Comparison of ENCODE assay signal across 19 mouse cellular contexts in the genomic region with DNA sequence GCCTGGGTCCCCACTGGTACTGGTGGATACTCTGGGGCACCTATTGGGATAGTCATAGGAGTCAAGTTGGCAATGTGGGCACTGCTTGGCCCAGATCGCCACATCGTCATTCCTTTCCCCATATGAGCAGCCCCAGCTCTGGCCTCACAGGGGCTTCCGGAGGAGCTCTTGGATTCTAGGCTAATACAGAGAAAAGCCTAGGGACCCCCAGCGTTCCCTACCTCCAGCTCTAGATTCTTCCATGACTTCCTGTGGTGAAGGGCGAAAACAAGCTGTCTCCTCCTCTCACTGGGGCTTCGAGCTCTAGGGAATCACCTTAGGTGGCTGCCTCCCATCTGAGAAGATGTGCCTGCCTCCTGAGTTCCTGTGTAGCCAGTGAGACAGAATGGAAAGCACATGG.
DNase-seq lines count a peak whose midpoint lies in the region; ATAC-seq and TF ChIP-seq lines count a peak whose summit lies in the region.
"Had no signal": no experiment of that assay in that cellular context is flagged by ENCODE, and none has a peak within 500 bp of the region (broad histone marks: within the 10 kb centered on the region; RNA-seq: fewer than 3 reads in every experiment).

No protein-coding gene starts in this region.

- no peaks in the 10 kb centered on the region for H3K9me3 ChIP-seq in forebrain, embryonic 12.5 days
- no peaks in the 10 kb centered on the region for H3K9me3 ChIP-seq in forebrain, embryonic 16.5 days (ENCODE audit: control insufficient read depth, low read length)
- H3K9me3 ChIP-seq in embryonic facial prominence, embryonic 10.5 days, result no peaks in the 10 kb centered on the region
- no peaks in the 10 kb centered on the region for H3K9me3 ChIP-seq in embryonic facial prominence, embryonic 14.5 days (ENCODE audit: control insufficient read depth, low read length)
- H3K9me3 ChIP-seq in hindbrain, postnatal 0 days (ENCODE audit: low read length), result no peaks in the 10 kb centered on the region
- H3K9me3 ChIP-seq: intestine, embryonic 15.5 days; liver, embryonic 15.5 days had no signal

- no peak for ATAC-seq in forebrain, embryonic 12.5 days (ENCODE audit: low FRiP score)
- no peak for ATAC-seq in forebrain, embryonic 16.5 days
- ATAC-seq in embryonic facial prominence, embryonic 14.5 days (ENCODE audit: low read depth), result no peak
- no peak for ATAC-seq in hindbrain, postnatal 0 days
- ATAC-seq: activated CD4-positive, CD25-positive, alpha-beta regulatory T cell, adult 4 months; intestine, embryonic 15.5 days; Patski had no signal

- no peaks in the 10 kb centered on the region for H3K27me3 ChIP-seq in forebrain, embryonic 12.5 days
- H3K27me3 ChIP-seq in forebrain, embryonic 16.5 days (replicated peaks; ENCODE audit: control insufficient read depth, insufficient read depth, low read length), result no peaks in the 10 kb centered on the region
- H3K27me3 ChIP-seq in embryonic facial prominence, embryonic 10.5 days (replicated peaks; ENCODE audit: low read depth, poor library complexity, severe bottlenecking), result no peaks in the 10 kb centered on the region
- H3K27me3 ChIP-seq in embryonic facial prominence, embryonic 14.5 days (replicated peaks; ENCODE audit: control insufficient read depth, insufficient read depth, low read length), result no peaks in the 10 kb centered on the region
- H3K27me3 ChIP-seq in hindbrain, postnatal 0 days (ENCODE audit: insufficient read depth, low read length), result no peaks in the 10 kb centered on the region
- H3K27me3 ChIP-seq: intestine, embryonic 15.5 days; Patski had no signal

- H3K4me2 ChIP-seq in forebrain, embryonic 12.5 days, result no peak overlapping the region
- no peak overlapping the region for H3K4me2 ChIP-seq in forebrain, embryonic 16.5 days (ENCODE audit: low read length)
- H3K4me2 ChIP-seq in embryonic facial prominence, embryonic 14.5 days (ENCODE audit: low read depth, low read length), result no peak overlapping the region
- no peak overlapping the region for H3K4me2 ChIP-seq in hindbrain, postnatal 0 days (ENCODE audit: low read depth, low read length)
- H3K4me2 ChIP-seq: heart, embryonic 11.5 days; intestine, embryonic 15.5 days; liver, embryonic 15.5 days had no signal

- H3K36me3 ChIP-seq in forebrain, embryonic 12.5 days (replicated peaks), result no peaks in the 10 kb centered on the region; the same call in 1 of the 2 replicates
- no peaks in the 10 kb centered on the region for H3K36me3 ChIP-seq in forebrain, embryonic 16.5 days (ENCODE audit: control insufficient read depth, insufficient read depth)
- no peaks in the 10 kb centered on the region for H3K36me3 ChIP-seq in embryonic facial prominence, embryonic 10.5 days (replicated peaks)
- no peaks in the 10 kb centered on the region for H3K36me3 ChIP-seq in embryonic facial prominence, embryonic 14.5 days (ENCODE audit: control insufficient read depth, insufficient read depth, low read length)
- H3K36me3 ChIP-seq in hindbrain, postnatal 0 days (ENCODE audit: insufficient read depth, low read length), result no peaks in the 10 kb centered on the region
- H3K36me3 ChIP-seq: intestine, embryonic 15.5 days; liver, embryonic 15.5 days had no signal

- DNase-seq in embryonic facial prominence, embryonic 10.5 days (ENCODE audit: low spot score), result no peak
- DNase-seq in embryonic facial prominence, embryonic 14.5 days (ENCODE audit: low spot score), result no peak
- DNase-seq in hindbrain, postnatal 0 days (ENCODE audit: low spot score), result no peak
- DNase-seq in heart, adult 8-10 months (ENCODE audit: low spot score), result no peak
- no peak for DNase-seq in c-Kit-positive CD71-positive TER-119-positive erythroid progenitor cells, embryonic 14.5 days (ENCODE audit: low spot score)
- DNase-seq: adrenal gland, postnatal 25 days; gastrocnemius, postnatal 25 days; heart, postnatal 14 days; kidney, postnatal 4 days; lung, postnatal 14 days; spleen, adult 18-20 months; thymus, postnatal 14 days had no signal

- no peak overlapping the region for H3K9ac ChIP-seq in forebrain, embryonic 12.5 days
- no peak overlapping the region for H3K9ac ChIP-seq in forebrain, embryonic 16.5 days (replicated peaks; ENCODE audit: low read depth, low read length)
- H3K9ac ChIP-seq in embryonic facial prominence, embryonic 14.5 days (ENCODE audit: low read depth, low read length), result no peak overlapping the region
- H3K9ac ChIP-seq in hindbrain, postnatal 0 days (replicated peaks; ENCODE audit: low read length), result no peak overlapping the region
- H3K9ac ChIP-seq: intestine, embryonic 15.5 days; liver, embryonic 15.5 days had no signal

- no peak overlapping the region for H3K4me3 ChIP-seq in forebrain, embryonic 12.5 days (replicated peaks)
- H3K4me3 ChIP-seq in forebrain, embryonic 16.5 days (replicated peaks; ENCODE audit: low read length), result no peak overlapping the region
- no peak overlapping the region for H3K4me3 ChIP-seq in embryonic facial prominence, embryonic 10.5 days
- H3K4me3 ChIP-seq in embryonic facial prominence, embryonic 14.5 days (ENCODE audit: low read depth, low read length), result no peak overlapping the region
- no peak overlapping the region for H3K4me3 ChIP-seq in hindbrain, postnatal 0 days (ENCODE audit: low read length)
- H3K4me3 ChIP-seq: intestine, embryonic 15.5 days; liver, embryonic 15.5 days had no signal

- 0 out of 2 replicates have a peak overlapping the region, but pooled peaks have one; percentile 42 for H3K27ac ChIP-seq in forebrain, embryonic 12.5 days
- no peak overlapping the region for H3K27ac ChIP-seq in forebrain, embryonic 16.5 days (ENCODE audit: low read length)
- peak overlapping the region; percentile 30; the same call in 1 of the 2 replicates for H3K27ac ChIP-seq in embryonic facial prominence, embryonic 10.5 days (replicated peaks)
- peak overlapping the region; percentile 62 for H3K27ac ChIP-seq in embryonic facial prominence, embryonic 14.5 days (replicated peaks; ENCODE audit: low read depth, low read length)
- peak overlapping the region; percentile 29 for H3K27ac ChIP-seq in hindbrain, postnatal 0 days
- H3K27ac ChIP-seq: intestine, embryonic 15.5 days; liver, embryonic 15.5 days had no signal

- WGBS in forebrain, embryonic 12.5 days, result 85% methylated on average over 6 of the region's 6 CpGs
- whole genome bisulfite sequencing in forebrain, embryonic 16.5 days, result 87% methylated on average over 6 of the region's 6 CpGs
- WGBS in embryonic facial prominence, embryonic 10.5 days, result 85% methylated on average over 6 of the region's 6 CpGs
- WGBS in embryonic facial prominence, embryonic 14.5 days, result 69% methylated on average over 6 of the region's 6 CpGs
- WGBS in hindbrain, postnatal 0 days, result 76% methylated on average over 6 of the region's 6 CpGs

- H3K4me1 ChIP-seq in forebrain, embryonic 12.5 days, result peaks cover 38% of the 10 kb centered on the region
- H3K4me1 ChIP-seq in forebrain, embryonic 16.5 days (replicated peaks; ENCODE audit: control insufficient read depth, insufficient read depth, low read length), result peaks cover 15% of the 10 kb centered on the region
- H3K4me1 ChIP-seq in embryonic facial prominence, embryonic 10.5 days, result peaks cover 20% of the 10 kb centered on the region
- H3K4me1 ChIP-seq in embryonic facial prominence, embryonic 14.5 days (ENCODE audit: control insufficient read depth, insufficient read depth, low read length), result peaks cover 13% of the 10 kb centered on the region; the same call in 1 of the 2 replicates
- H3K4me1 ChIP-seq in hindbrain, postnatal 0 days (ENCODE audit: insufficient read depth, low read length), result no peaks in the 10 kb centered on the region; the same call in 1 of the 2 replicates
- H3K4me1 ChIP-seq: liver, embryonic 15.5 days had no signal

- no peak for TF ChIP-seq CTCF in hindbrain, postnatal 0 days (IDR thresholded peaks at IDR 0.05; ENCODE audit: low read depth)
